Mouse (Mus musculus) embryonic fibroblast, embryonic 13.5 days (primary cell): ENCODE measurements around the gene Kbtbd4.

ENCODE experiments used
- CTCF ChIP-seq: IDR thresholded peaks from 2 replicates; pipeline ENCODE4 v1.5.1; 2011; ENCODE audit warnings: mild to moderate bottlenecking, control low read depth, low read length, moderate library complexity, borderline replicate concordance; ENCODE audit not compliant: insufficient read depth
- POLR2A ChIP-seq: IDR thresholded peaks from 2 replicates; pipeline ENCODE4 v1.6.1; 2011; ENCODE audit warnings: low read depth, mild to moderate bottlenecking, control low read depth, low read length, moderate library complexity

DNA sequence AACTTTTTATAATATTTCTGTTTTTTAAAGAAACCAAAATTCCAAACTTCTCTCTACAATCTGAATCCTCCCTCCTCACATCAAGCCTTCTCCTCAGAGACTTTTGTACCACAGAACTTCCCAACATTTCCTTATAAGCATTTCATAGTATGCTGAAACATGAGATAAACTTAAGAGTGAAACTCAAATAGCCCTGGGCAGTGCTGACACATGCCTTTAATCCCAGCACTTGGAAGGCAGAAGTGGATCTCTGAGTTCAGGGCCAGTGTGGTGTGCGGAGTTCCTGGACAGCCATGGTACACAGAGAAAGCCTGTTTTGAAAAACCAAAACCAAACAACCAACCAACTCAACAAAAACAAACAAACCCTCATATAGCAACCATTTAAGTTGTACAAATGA is 16.6 kb downstream of the Kbtbd4 start:
- TF ChIP-seq CTCF (no peak), POLR2A (0 out of 2 replicates have a peak, but pooled peaks have one; percentile 4)
